In genomic region chr14:105295820-105296582, GRCm38 (mm10) we compare ENCODE assay signal across 8 mouse cellular contexts. TPM values are rescaled to one million over a fixed set of nuclear protein-coding genes. Genes with fewer than 3 reads are reported as not detected.
DNase-seq lines count a peak whose midpoint lies in the region; ATAC-seq and TF ChIP-seq lines count a peak whose summit lies in the region.

No protein-coding gene starts in this region.

- DNase-seq in kidney, postnatal 4 days, result no peak
- DNase-seq in c-Kit-positive CD71-negative TER-119-negative erythroid progenitor cells, embryonic 14.5 days (ENCODE audit: low read depth), result peak; percentile 70
- peak; percentile 36 for DNase-seq in large intestine, adult 2 months (ENCODE audit: low read depth, low spot score)
- no peak for DNase-seq in urinary bladder, postnatal 4 days (ENCODE audit: low spot score in 2 of 2)
- DNase-seq in yolk sac, embryonic 10.5 days (ENCODE audit: low spot score), result no peak
- no peak for DNase-seq in gastrocnemius, postnatal 14 days

- peaks cover 9% of the 10 kb centered on the region; the same call in 1 of the 2 replicates for H3K36me3 ChIP-seq in kidney, embryonic 14.5 days (ENCODE audit: control insufficient read depth, insufficient read depth, low read length)
- peaks cover 5% of the 10 kb centered on the region; the same call in 1 of the 2 replicates for H3K36me3 ChIP-seq in E14TG2a.4 (ENCODE audit: insufficient read depth, low read length)

- no peaks in the 10 kb centered on the region for H3K4me1 ChIP-seq in kidney, embryonic 14.5 days (ENCODE audit: control insufficient read depth, insufficient read depth, low read length)
- peaks cover 11% of the 10 kb centered on the region for H3K4me1 ChIP-seq in E14TG2a.4 (replicated peaks; ENCODE audit: low read depth, low read length)

- H3K4me3 ChIP-seq in kidney, embryonic 14.5 days (ENCODE audit: low read length), result no peak overlapping the region
- no peak overlapping the region for H3K4me3 ChIP-seq in E14TG2a.4 (replicated peaks; ENCODE audit: low read length)

- 69% methylated on average over 6 of the region's 6 CpGs for WGBS in kidney, embryonic 14.5 days
- 52% methylated on average over 6 of the region's 6 CpGs for WGBS in large intestine, adult 2 months

- H3K9ac ChIP-seq in kidney, embryonic 14.5 days (ENCODE audit: low read depth, low read length), result no peak overlapping the region

- TF ChIP-seq CTCF in E14TG2a.4 (conservative IDR thresholded peaks at IDR 0.05; ENCODE audit: low read length), result peak; percentile 45

- intact Hi-C loops in gastrocnemius, postnatal 14 days (cut with DNase I; ENCODE audit: low total_unique reads), result loop anchor here (10.0 kb wide), 2 partner anchors 61 to 111 kb away; no protein-coding TSS in a partner anchor

- no peaks in the 10 kb centered on the region for H3K9me3 ChIP-seq in kidney, embryonic 14.5 days (ENCODE audit: control insufficient read depth, low read length)
- no peaks in the 10 kb centered on the region for H3K9me3 ChIP-seq in E14TG2a.4 (ENCODE audit: low read length)

- no peak overlapping the region for H3K27ac ChIP-seq in kidney, embryonic 14.5 days (ENCODE audit: low read depth, low read length)

- H3K4me2 ChIP-seq in kidney, embryonic 14.5 days (replicated peaks; ENCODE audit: low read depth, low read length), result no peak overlapping the region

- ATAC-seq in kidney, embryonic 14.5 days (ENCODE audit: low FRiP score, low TSS enrichment), result peak; percentile 55; the same call in 1 of the 2 replicates

- H3K27me3 ChIP-seq in kidney, embryonic 14.5 days (ENCODE audit: control insufficient read depth, insufficient read depth, low read length), result no peaks in the 10 kb centered on the region
- no peaks in the 10 kb centered on the region for H3K27me3 ChIP-seq in E14TG2a.4 (ENCODE audit: insufficient read depth, low read length)

RNA-seq across cellular contexts. Expression of gene Ndfip2, which starts 37.6 kb away (rescaled TPM):
- polyA plus RNA-seq in kidney, embryonic 14.5 days (2014; fragmentation: Nextera tagmentation; extraction: Ambion mirVana), result 56.7 and 67.3 TPM in 2 replicates
- polyA plus RNA-seq in large intestine, adult 2 months (2012; rRNA removed), result 76.1 and 149 TPM in 2 replicates
- total RNA-seq in gastrocnemius, postnatal 14 days (2021), result 10 to 100 TPM; 12.7 to 16.1 TPM

Comparison
In these comparisons a context has a peak if more than half of its experiments do, and no peak if none do; other contexts are left out.
1. DNase-seq: peak in c-Kit-positive CD71-negative TER-119-negative erythroid progenitor cells, embryonic 14.5 days (single experiment) and large intestine, adult 2 months (single experiment); none in kidney, postnatal 4 days (0 of 2), urinary bladder, postnatal 4 days (0 of 2), yolk sac, embryonic 10.5 days (single experiment) and gastrocnemius, postnatal 14 days (single experiment).